Mouse (Mus musculus) CH12.LX (cell line): ENCODE results near the gene Tk1. TPM values are rescaled to one million over a fixed set of nuclear protein-coding genes. Genes with fewer than 3 reads are reported as not detected.

Experiments used
- DNase-seq: peaks from one replicate; pipeline ENCODE4 v3.0.0-alpha.2; 2013; ENCODE audit errors: extremely low read depth
- H3K27ac ChIP-seq: 2 replicates; pipeline ENCODE4 v1.5.1; 2012; ENCODE audit warnings: low read depth, mild to moderate bottlenecking, control low read depth, moderate library complexity; ENCODE audit not compliant: insufficient read depth
- H3K27me3 ChIP-seq: replicated peaks from 2 replicates; pipeline ENCODE3; 2012; ENCODE audit warnings: inconsistent platforms
- H3K36me3 ChIP-seq, 2 experiments: replicated peaks in 1 of 2; 2 replicates each; pipeline versions ENCODE3 to v1.6.1; 2012; ENCODE audit warnings: inconsistent platforms in 1 of 2, low read length in 1 of 2, mild to moderate bottlenecking in 1 of 2, mixed read lengths in 1 of 2, moderate library complexity in 1 of 2; ENCODE audit not compliant: control insufficient read depth in 1 of 2, insufficient read depth in 1 of 2
- H3K4me1 ChIP-seq, 2 experiments: 2 replicates each; pipeline ENCODE4 v1.6.1; 2012; ENCODE audit warnings: inconsistent platforms in 1 of 2, moderate library complexity in 1 of 2; ENCODE audit not compliant: insufficient read depth in 2 of 2, control insufficient read depth in 1 of 2
- H3K4me2 ChIP-seq: 2 replicates; pipeline ENCODE4 v1.6.1; 2012; ENCODE audit warnings: low read depth, mild to moderate bottlenecking, control low read depth; ENCODE audit not compliant: poor library complexity, insufficient read depth, severe bottlenecking
- H3K4me3 ChIP-seq, 3 experiments: fragments of 150-350 bp in 1 of 3; sonication (generic) in 1 of 3; replicated peaks in 1 of 3; 2 replicates each; pipeline versions ENCODE3 to v1.5.1; 2011 to 2012; ENCODE audit warnings: low read depth in 2 of 3, low read length in 2 of 3, mild to moderate bottlenecking in 2 of 3, moderate library complexity in 2 of 3, control low read depth in 1 of 3, improper control_type of control experiment in 1 of 3, inconsistent platforms in 1 of 3, mixed read lengths in 1 of 3; ENCODE audit not compliant: poor library complexity in 1 of 3
- H3K79me2 ChIP-seq: replicated peaks from 2 replicates; pipeline ENCODE4 v1.6.1; 2012; ENCODE audit warnings: mild to moderate bottlenecking, moderate library complexity; ENCODE audit not compliant: control insufficient read depth, poor library complexity, insufficient read depth, severe bottlenecking; ENCODE audit errors: extremely low read depth
- H3K9ac ChIP-seq: 2 replicates; pipeline ENCODE4 v1.6.1; 2012; ENCODE audit warnings: low read depth, mild to moderate bottlenecking, control low read depth, moderate library complexity; ENCODE audit not compliant: insufficient read depth
- H3K9me3 ChIP-seq: replicated peaks from 2 replicates; pipeline ENCODE3; 2012; ENCODE audit warnings: low read length, inconsistent platforms, mixed read lengths
- BHLHE40 ChIP-seq: IDR thresholded peaks from 2 replicates; pipeline ENCODE4 v1.6.1; 2011; ENCODE audit warnings: mild to moderate bottlenecking, low read depth, low read length, improper control_type of control experiment
- CHD1 ChIP-seq: IDR thresholded peaks from 2 replicates; pipeline ENCODE4 v1.6.1; 2012; ENCODE audit warnings: low read depth, low read length, improper control_type of control experiment, inconsistent platforms
- CHD2 ChIP-seq: IDR thresholded peaks from 2 replicates; pipeline ENCODE4 v1.6.1; 2011; ENCODE audit warnings: low read length, improper control_type of control experiment
- CTCF ChIP-seq, 2 experiments: IDR thresholded peaks in 1 of 2; conservative IDR thresholded peaks in 1 of 2; 2 replicates each; pipeline ENCODE4 v1.5.1; 2011 to 2012; ENCODE audit warnings: low read depth in 2 of 2, low read length in 2 of 2, improper control_type of control experiment in 1 of 2, inconsistent platforms in 1 of 2, mild to moderate bottlenecking in 1 of 2, moderate library complexity in 1 of 2
- EP300 ChIP-seq: IDR thresholded peaks from 2 replicates; pipeline ENCODE4 v1.6.1; 2011; ENCODE audit warnings: low read length, improper control_type of control experiment
- HCFC1 ChIP-seq: IDR thresholded peaks from 2 replicates; pipeline ENCODE4 v1.6.1; 2012; ENCODE audit warnings: low read depth, mild to moderate bottlenecking, inconsistent platforms, low read length, improper control_type of control experiment
- JUN ChIP-seq: IDR thresholded peaks from 2 replicates; pipeline ENCODE4 v1.6.1; 2011; ENCODE audit warnings: low read depth, mild to moderate bottlenecking, low read length, improper control_type of control experiment, moderate library complexity; ENCODE audit not compliant: insufficient read depth
- JUND ChIP-seq: conservative IDR thresholded peaks from 2 replicates; pipeline ENCODE4 v1.6.1; 2011; ENCODE audit warnings: low read depth, low read length, improper control_type of control experiment
- KAT2A ChIP-seq: IDR thresholded peaks from 2 replicates; pipeline ENCODE4 v1.6.1; 2012; ENCODE audit warnings: low read length, improper control_type of control experiment, inconsistent platforms; ENCODE audit not compliant: insufficient replicate concordance
- MAX ChIP-seq: IDR thresholded peaks from 2 replicates; pipeline ENCODE4 v1.6.1; 2011; ENCODE audit warnings: low read length, improper control_type of control experiment
- MEF2A ChIP-seq: IDR thresholded peaks from 2 replicates; pipeline ENCODE4 v1.6.1; 2014; ENCODE audit warnings: low read depth, mild to moderate bottlenecking, inconsistent platforms, low read length, improper control_type of control experiment, borderline replicate concordance
- MXI1 ChIP-seq: IDR thresholded peaks from 2 replicates; pipeline ENCODE4 v1.6.1; 2011; ENCODE audit warnings: mild to moderate bottlenecking, low read depth, low read length, improper control_type of control experiment
- NRF1 ChIP-seq: IDR thresholded peaks from 2 replicates; pipeline ENCODE4 v1.6.1; 2014; ENCODE audit warnings: low read depth, mild to moderate bottlenecking, inconsistent platforms, low read length, improper control_type of control experiment, moderate library complexity
- PAX5 ChIP-seq: IDR thresholded peaks from 2 replicates; pipeline ENCODE4 v1.6.1; 2012; ENCODE audit warnings: low read length, inconsistent platforms, mixed read lengths
- POLR2A ChIP-seq: IDR thresholded peaks from 2 replicates; pipeline ENCODE4 v1.6.1; 2011; ENCODE audit warnings: low read depth, mild to moderate bottlenecking, improper control_type of control experiment, low read length
- RCOR1 ChIP-seq: conservative IDR thresholded peaks from 2 replicates; pipeline ENCODE4 v1.6.1; 2012; ENCODE audit warnings: low read depth, mild to moderate bottlenecking, inconsistent platforms, low read length, improper control_type of control experiment
- SIN3A ChIP-seq: IDR thresholded peaks from 2 replicates; pipeline ENCODE4 v1.6.1; 2012; ENCODE audit warnings: low read length, improper control_type of control experiment, inconsistent platforms
- SMC3 ChIP-seq: IDR thresholded peaks from 2 replicates; pipeline ENCODE4 v1.6.1; 2011; ENCODE audit warnings: low read depth, low read length, improper control_type of control experiment
- TBP ChIP-seq: conservative IDR thresholded peaks from 2 replicates; pipeline ENCODE4 v1.6.1; 2011; ENCODE audit warnings: low read depth, low read length, improper control_type of control experiment
- UBTF ChIP-seq: IDR thresholded peaks from 2 replicates; pipeline ENCODE4 v1.6.1; 2012; ENCODE audit warnings: low read depth, mild to moderate bottlenecking, inconsistent platforms, low read length, improper control_type of control experiment, moderate library complexity
- USF1 ChIP-seq: IDR thresholded peaks from 2 replicates; pipeline ENCODE4 v1.6.1; 2014; ENCODE audit warnings: low read depth, mild to moderate bottlenecking, inconsistent platforms, low read length, improper control_type of control experiment
- USF2 ChIP-seq: conservative IDR thresholded peaks from 2 replicates; pipeline ENCODE4 v1.6.1; 2011; ENCODE audit warnings: low read depth, low read length, improper control_type of control experiment
- ZC3H11A ChIP-seq: IDR thresholded peaks from 2 replicates; pipeline ENCODE4 v1.6.1; 2012; ENCODE audit warnings: low read depth, mild to moderate bottlenecking, inconsistent platforms, low read length, improper control_type of control experiment
- ZMIZ1 ChIP-seq: IDR thresholded peaks from 2 replicates; pipeline ENCODE4 v1.6.1; 2012; ENCODE audit warnings: low read depth, mild to moderate bottlenecking, inconsistent platforms, low read length, improper control_type of control experiment
- ZNF384 ChIP-seq: IDR thresholded peaks from 2 replicates; pipeline ENCODE4 v1.6.1; 2012; ENCODE audit warnings: low read depth, low read length, improper control_type of control experiment, inconsistent platforms
- dilution Hi-C: fragments of 300-500 bp; cut with MboI; formaldehyde crosslinking; loops from 2 replicates; pipeline ENCODE4 v1.14.3; 2020; ENCODE audit warnings: low sequenced_read_pairs; ENCODE audit not compliant: extremely low pct_unique_long_range_greater_than_20kb, extremely low pct_ligation_motif_present
- in situ Hi-C: fragments of 300-500 bp; cut with MboI; formaldehyde crosslinking; loops from 3 replicates; pipeline ENCODE4 v1.14.3; 2019; ENCODE audit warnings: low sequenced_read_pairs, low pct_ligation_motif_present, low pct_unique_long_range_greater_than_20kb, mixed read lengths
- polyA plus RNA-seq: library from polyadenylated mRNA; unstranded; fragments of >175 nt; gene quantifications from 2 replicates; pipeline ENCODE4 v1.2.1, GENCODE M21; 2012; ENCODE audit warnings: low read depth; ENCODE audit not compliant: insufficient read length
- total RNA-seq, 2 experiments: library from RNA; depleted of rRNA; stranded (reverse); fragments of 300-350 nt in 1 of 2; fragments of >200 nt in 1 of 2; gene quantifications; 2 replicates each; pipeline ENCODE4 v1.2.3; 2012 to 2014

Gene Tk1
- total and polyA plus RNA-seq, 3 experiments: 146 to 235 (median 179) TPM

DNA sequence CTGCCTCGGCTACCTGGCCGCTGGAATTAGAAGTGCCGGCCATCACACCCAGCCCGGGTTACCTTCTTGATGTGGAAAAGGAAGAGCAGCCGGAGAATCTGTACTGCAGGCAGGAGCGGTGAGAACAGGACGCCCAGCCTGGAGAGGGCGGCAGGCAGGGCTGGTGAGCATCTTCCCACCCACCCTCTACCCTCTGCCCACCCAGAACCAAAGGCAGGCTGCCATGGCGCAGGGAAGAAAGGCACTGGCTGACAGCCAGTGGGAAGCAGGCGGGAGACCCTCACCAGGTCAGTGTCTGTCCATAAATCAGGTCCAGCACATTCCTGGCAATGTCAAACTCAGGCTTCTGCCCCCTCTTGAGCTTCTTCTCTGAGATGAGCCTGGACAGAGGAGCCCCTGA, 55.5 kb downstream of the Tk1 start:
- in situ Hi-C loops: no loop called here
- Histone ChIP-seq H3K27ac (no peak overlapping the region), H3K27me3 (no peaks in the 10 kb centered on the region), H3K4me1 (peaks cover 20 to 68% of the 10 kb centered on the region in 2 experiments), H3K79me2 (no peaks in the 10 kb centered on the region), H3K9ac (no peak overlapping the region), H3K4me3 (no peak overlapping the region), H3K9me3 (no peaks in the 10 kb centered on the region), H3K4me2 (no peak overlapping the region), H3K36me3 (peaks cover 66 to 90% of the 10 kb centered on the region in 2 experiments)
- dilution Hi-C loops: no loop called here
- TF ChIP-seq JUND: no peak
- no peak for DNase-seq

DNA sequence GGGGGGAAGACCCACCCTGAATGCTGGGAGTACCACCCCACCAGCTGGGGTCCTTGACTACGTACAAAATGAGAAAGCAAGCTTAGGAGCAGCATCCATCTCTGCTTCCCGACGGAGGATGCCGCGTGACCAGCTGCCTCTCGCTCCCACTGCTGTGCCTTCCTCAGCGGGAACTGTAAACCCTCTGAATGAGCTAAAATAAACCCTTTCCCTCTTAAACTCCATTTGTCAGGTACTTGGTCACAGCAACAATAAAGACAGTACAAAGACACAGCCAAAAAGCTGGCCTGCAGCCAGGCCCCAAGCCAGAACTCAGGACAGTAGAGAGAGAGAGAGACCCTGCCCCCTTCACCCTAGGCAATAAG, 56.2 kb downstream of the Tk1 start:
- Histone ChIP-seq H3K4me2 (no peak overlapping the region), H3K9ac (no peak overlapping the region), H3K27ac (no peak overlapping the region), H3K36me3 (peaks cover 68 to 90% of the 10 kb centered on the region in 2 experiments), H3K4me1 (peaks cover 20 to 67% of the 10 kb centered on the region in 2 experiments), H3K4me3 (no peak overlapping the region), H3K27me3 (no peaks in the 10 kb centered on the region), H3K9me3 (no peaks in the 10 kb centered on the region), H3K79me2 (no peaks in the 10 kb centered on the region)
- no peak for TF ChIP-seq EP300
- TF ChIP-seq SMC3: no peak
- no peak for TF ChIP-seq JUN
- no peak for TF ChIP-seq SIN3A
- no peak for TF ChIP-seq POLR2A
- no peak for TF ChIP-seq ZNF384
- no peak for TF ChIP-seq UBTF
- no peak for TF ChIP-seq NRF1
- TF ChIP-seq USF1: no peak
- in situ Hi-C loops: no loop called here
- DNase-seq: no peak
- dilution Hi-C loops: no loop called here

DNA sequence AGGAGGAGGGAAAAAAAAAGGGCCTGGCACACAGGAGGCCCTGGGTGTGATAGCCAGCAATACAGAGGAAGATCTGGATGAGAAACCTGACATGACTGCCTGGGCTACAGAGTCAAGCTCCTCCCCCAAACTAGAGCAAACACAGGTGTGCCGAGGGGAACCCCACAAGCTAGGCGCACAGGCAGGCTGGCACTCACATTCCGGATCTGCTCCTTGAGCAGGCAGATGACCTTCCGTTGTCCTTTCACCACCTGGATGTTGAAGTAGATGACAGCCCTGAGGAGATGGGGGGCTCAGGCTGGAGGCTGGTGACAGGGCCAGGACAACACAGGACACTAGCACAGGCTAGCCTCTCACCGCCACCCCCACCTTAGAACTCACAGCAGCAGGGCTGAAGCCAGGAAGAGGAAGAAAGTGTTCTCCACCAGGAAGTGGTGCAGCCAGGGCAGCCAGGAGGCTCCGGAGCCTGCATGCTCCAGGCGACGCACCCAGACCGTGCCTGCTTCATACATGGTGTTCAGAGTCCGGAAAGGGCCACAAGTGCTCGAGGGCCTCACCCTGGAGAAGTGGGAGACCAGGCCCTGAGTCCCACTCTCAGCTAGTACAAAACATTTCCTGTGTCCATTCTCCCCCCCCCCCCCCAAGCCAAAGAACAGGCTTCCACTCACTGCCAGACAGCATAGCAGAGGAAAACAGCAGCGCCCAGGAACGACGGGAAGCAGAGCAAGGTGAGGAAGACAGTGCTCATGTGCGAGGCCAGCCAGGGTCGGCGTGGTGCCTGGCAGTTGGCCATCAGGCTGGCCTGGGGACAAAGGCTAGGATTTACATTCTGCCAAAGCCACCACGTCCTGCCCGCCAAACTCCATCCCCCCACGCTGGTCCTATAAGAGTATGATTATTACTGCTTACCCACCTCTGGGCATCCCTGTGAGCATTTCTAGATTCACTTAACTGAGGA, 56.9 kb downstream of the Tk1 start:
- Histone ChIP-seq H3K4me1 (peaks cover 20 to 67% of the 10 kb centered on the region in 2 experiments), H3K9ac (no peak overlapping the region), H3K4me2 (no peak overlapping the region), H3K27me3 (no peaks in the 10 kb centered on the region), H3K27ac (0 out of 2 replicates have a peak overlapping the region, but pooled peaks have one; percentile 2), H3K36me3 (peaks cover 69 to 90% of the 10 kb centered on the region in 2 experiments), H3K79me2 (no peaks in the 10 kb centered on the region), H3K9me3 (no peaks in the 10 kb centered on the region), H3K4me3 (peak overlapping the region in 2 of 3 experiments; percentile 6)
- dilution Hi-C loops (no loop called here), in situ Hi-C loops (no loop called here)
- peak; percentile 69 for DNase-seq
- TF ChIP-seq POLR2A (no peak), CHD2 (no peak), MXI1 (0 out of 2 replicates have a peak, but pooled peaks have one; percentile 26), KAT2A (no peak), ZNF384 (no peak), MAX (no peak; the same call in 1 of the 2 replicates), MEF2A (0 out of 2 replicates have a peak, but pooled peaks have one; percentile 34), TBP (no peak), CTCF (conservative IDR thresholded peaks at IDR 0.05 in 1 of 2, IDR thresholded peaks at IDR 0.05 in 1 of 2; ENCODE audit: low read depth in 2 of 2, low read length in 2 of 2) (no peak), BHLHE40 (peak; percentile 48; the same call in 1 of the 2 replicates), RCOR1 (no peak), JUND (no peak), CHD1 (no peak), PAX5 (no peak), USF2 (no peak), ZMIZ1 (no peak), HCFC1 (no peak), SIN3A (no peak), ZC3H11A (no peak)
